Mouse (Mus musculus) erythroblast, embryonic 14.5 days (primary cell): ENCODE measurements around the gene Ercc5. TPM values are rescaled to one million over a fixed set of nuclear protein-coding genes. Genes with fewer than 3 reads are reported as not detected.

Experiments
- H3K27me3 ChIP-seq: 2 replicates; pipeline ENCODE4 v1.6.1; 2012; ENCODE audit warnings: inconsistent platforms; ENCODE audit not compliant: control insufficient read depth
- H3K36me3 ChIP-seq: 2 replicates; pipeline ENCODE4 v1.6.1; 2012; ENCODE audit warnings: mild to moderate bottlenecking, inconsistent platforms; ENCODE audit not compliant: control insufficient read depth
- H3K4me1 ChIP-seq: 2 replicates; pipeline ENCODE4 v1.6.1; 2012; ENCODE audit warnings: inconsistent platforms; ENCODE audit not compliant: control insufficient read depth
- H3K4me3 ChIP-seq: replicated peaks from 2 replicates; pipeline ENCODE3; 2012; ENCODE audit warnings: moderate library complexity, mild to moderate bottlenecking, inconsistent platforms
- H3K9me3 ChIP-seq: 2 replicates; pipeline ENCODE4 v1.6.1; 2012; ENCODE audit warnings: low read length, inconsistent platforms, mixed read lengths; ENCODE audit not compliant: control insufficient read depth
- GATA1 ChIP-seq: IDR thresholded peaks from 2 replicates; pipeline ENCODE4 v1.6.1; 2012; ENCODE audit warnings: low read length, inconsistent platforms, mixed read lengths
- TAL1 ChIP-seq: IDR thresholded peaks from 3 replicates; pipeline ENCODE4 v1.6.1; 2012; ENCODE audit warnings: low read length, inconsistent platforms, mixed read lengths
- polyA plus RNA-seq: library from polyadenylated mRNA; stranded (reverse); fragments of >175 nt; gene quantifications from 2 replicates; pipeline ENCODE4 v1.2.3, GENCODE M21; 2012

The Ercc5 gene
- 0.04 and 0.23 TPM in 2 replicates for polyA plus RNA-seq

GRCm38 (mm10) chr1:44147563-44148381 lies at the start of gene Ercc5:
Gene Ercc5 (plus strand): TSS chr1:44147744.
- no peak for TF ChIP-seq GATA1
- no peak for TF ChIP-seq TAL1
- Histone ChIP-seq H3K9me3 (no peaks in the 10 kb centered on the region), H3K36me3 (peaks cover 2% of the 10 kb centered on the region), H3K4me1 (peaks cover 17% of the 10 kb centered on the region), H3K27me3 (no peaks in the 10 kb centered on the region), H3K4me3 (peak within 1 kb of the TSS; percentile 85)

DNA sequence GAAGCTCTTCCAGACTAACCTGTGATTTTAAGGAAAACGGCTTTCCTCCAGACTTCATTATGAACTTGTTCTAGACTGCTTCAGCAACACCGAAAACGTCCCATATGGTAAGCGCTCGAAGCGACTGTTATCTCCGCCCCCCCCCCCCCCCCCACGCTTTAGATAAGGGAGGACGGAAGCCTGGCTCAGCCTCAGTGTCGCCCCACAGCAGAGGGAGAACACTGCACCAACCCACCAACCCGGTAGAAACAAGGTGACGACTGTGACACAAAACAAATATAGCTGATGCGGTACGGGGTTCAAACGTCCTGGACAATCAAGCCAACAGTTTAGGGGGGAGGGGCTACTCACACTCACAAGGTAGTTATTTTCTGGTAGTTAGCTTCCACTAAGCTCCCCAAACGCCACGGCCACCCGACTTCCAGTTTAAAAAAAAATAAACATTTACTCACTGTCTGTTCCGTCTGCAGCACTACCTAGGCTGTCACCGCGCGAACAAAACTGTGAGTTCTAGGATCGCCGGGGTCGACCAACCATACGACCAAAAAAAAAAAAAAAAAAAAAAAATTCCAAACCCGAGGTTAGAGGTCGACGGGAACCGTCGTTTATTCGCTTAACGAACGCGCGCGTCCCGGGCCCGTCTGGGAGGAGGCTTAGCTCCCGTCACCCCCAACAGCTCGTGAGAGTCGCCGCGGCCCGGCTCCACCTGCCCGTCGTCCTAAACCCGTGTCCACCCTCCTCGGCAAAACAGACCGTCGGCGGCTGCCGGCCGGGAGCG lies 45.9 kb upstream of the Ercc5 start:
- Histone ChIP-seq H3K27me3 (no peaks in the 10 kb centered on the region), H3K4me1 (peaks cover 21% of the 10 kb centered on the region), H3K4me3 (peak overlapping the region; percentile 84), H3K9me3 (no peaks in the 10 kb centered on the region), H3K36me3 (peaks cover 32% of the 10 kb centered on the region)
- peak; percentile 71 for TF ChIP-seq GATA1
- TF ChIP-seq TAL1 = no peak

GRCm38 (mm10) chr1:44102259-44102717 lies 45.3 kb upstream of the Ercc5 start, which contains the start of gene Tex30:
Gene Tex30 (minus strand): TSS chr1:44102441.
- peak; percentile 85 for TF ChIP-seq GATA1
- no peak for TF ChIP-seq TAL1
- Histone ChIP-seq H3K36me3 (peaks cover 28% of the 10 kb centered on the region), H3K4me3 (peak within 1 kb of the TSS; percentile 84), H3K4me1 (peaks cover 21% of the 10 kb centered on the region), H3K9me3 (no peaks in the 10 kb centered on the region), H3K27me3 (no peaks in the 10 kb centered on the region)

GRCm38 (mm10) chr1:44102939-44103338 lies 44.6 kb upstream of the Ercc5 start:
- no peak for TF ChIP-seq TAL1
- no peak for TF ChIP-seq GATA1
- peaks cover 19% of the 10 kb centered on the region for H3K4me1 ChIP-seq
- no peaks in the 10 kb centered on the region for H3K9me3 ChIP-seq
- peaks cover 27% of the 10 kb centered on the region for H3K36me3 ChIP-seq
- no peaks in the 10 kb centered on the region for H3K27me3 ChIP-seq
- peak overlapping the region; percentile 84 for H3K4me3 ChIP-seq

DNA sequence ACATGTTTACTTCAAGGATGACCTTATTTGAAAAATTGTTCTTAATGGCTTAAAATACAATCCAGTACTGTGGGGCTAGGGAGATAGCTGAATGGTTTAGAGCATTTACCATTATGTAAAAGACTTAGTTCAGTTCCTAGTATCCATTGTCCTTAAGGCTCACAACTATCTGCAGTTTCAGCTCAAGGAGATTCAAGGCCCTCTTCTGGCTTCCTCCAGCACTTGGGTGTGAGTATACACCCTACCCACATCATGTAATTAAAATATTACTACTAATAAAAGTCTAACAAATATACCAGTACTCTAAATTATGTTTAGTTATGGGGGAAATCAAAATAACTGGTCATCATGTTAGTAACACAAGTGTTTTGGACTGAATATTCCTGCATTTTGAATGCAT lies 30.0 kb upstream of the Ercc5 start:
- peaks cover 30% of the 10 kb centered on the region for H3K4me1 ChIP-seq
- peaks cover 24% of the 10 kb centered on the region for H3K36me3 ChIP-seq
- H3K4me3 ChIP-seq = peak overlapping the region; percentile 71
- H3K27me3 ChIP-seq = no peaks in the 10 kb centered on the region
- H3K9me3 ChIP-seq = no peaks in the 10 kb centered on the region
- no peak for TF ChIP-seq TAL1
- TF ChIP-seq GATA1 = no peak

GRCm38 (mm10) chr1:44118239-44119054 lies 29.1 kb upstream of the Ercc5 start, which contains the start of the genes Kdelc1 and Bivm:
Gene Kdelc1 (minus strand): TSS chr1:44118808.
Gene Bivm (plus strand): TSS chr1:44118957.
- TF ChIP-seq GATA1 = no peak
- TF ChIP-seq TAL1 = no peak
- Histone ChIP-seq H3K27me3 (no peaks in the 10 kb centered on the region), H3K4me3 (peak within 1 kb of the TSS; percentile 71), H3K9me3 (no peaks in the 10 kb centered on the region), H3K4me1 (peaks cover 30% of the 10 kb centered on the region), H3K36me3 (peaks cover 17% of the 10 kb centered on the region)

- Histone ChIP-seq H3K36me3 (peaks cover 10% of the 10 kb centered on the region), H3K9me3 (no peaks in the 10 kb centered on the region), H3K4me1 (peaks cover 30% of the 10 kb centered on the region), H3K27me3 (no peaks in the 10 kb centered on the region), H3K4me3 (peak overlapping the region; percentile 71)
- TF ChIP-seq TAL1 (no peak), GATA1 (no peak)
These were observed 28.1 kb upstream of the Ercc5 start for GRCm38 (mm10) chr1:44119201-44120073.

GRCm38 (mm10) chr1:44120074-44120406 lies 27.5 kb upstream of the Ercc5 start:
- H3K9me3 ChIP-seq = no peaks in the 10 kb centered on the region
- TF ChIP-seq TAL1 (no peak), GATA1 (no peak)
- peak overlapping the region; percentile 71 for H3K4me3 ChIP-seq
- H3K27me3 ChIP-seq = no peaks in the 10 kb centered on the region
- H3K36me3 ChIP-seq = peaks cover 4% of the 10 kb centered on the region
- H3K4me1 ChIP-seq = peaks cover 30% of the 10 kb centered on the region
